Mouse (Mus musculus) erythroblast, embryonic 14.5 days (primary cell): Measurements from ENCODE around the gene Cep41. TPM values are rescaled to one million over a fixed set of nuclear protein-coding genes. Genes with fewer than 3 reads are reported as not detected.

ENCODE experiments used
- H3K27me3 ChIP-seq: 2 replicates; pipeline ENCODE4 v1.6.1; 2012; ENCODE audit warnings: inconsistent platforms; ENCODE audit not compliant: control insufficient read depth
- H3K36me3 ChIP-seq: 2 replicates; pipeline ENCODE4 v1.6.1; 2012; ENCODE audit warnings: mild to moderate bottlenecking, inconsistent platforms; ENCODE audit not compliant: control insufficient read depth
- H3K4me1 ChIP-seq: 2 replicates; pipeline ENCODE4 v1.6.1; 2012; ENCODE audit warnings: inconsistent platforms; ENCODE audit not compliant: control insufficient read depth
- H3K4me3 ChIP-seq: replicated peaks from 2 replicates; pipeline ENCODE3; 2012; ENCODE audit warnings: moderate library complexity, mild to moderate bottlenecking, inconsistent platforms
- H3K9me3 ChIP-seq: 2 replicates; pipeline ENCODE4 v1.6.1; 2012; ENCODE audit warnings: low read length, inconsistent platforms, mixed read lengths; ENCODE audit not compliant: control insufficient read depth
- GATA1 ChIP-seq: IDR thresholded peaks from 2 replicates; pipeline ENCODE4 v1.6.1; 2012; ENCODE audit warnings: low read length, inconsistent platforms, mixed read lengths
- TAL1 ChIP-seq: IDR thresholded peaks from 3 replicates; pipeline ENCODE4 v1.6.1; 2012; ENCODE audit warnings: low read length, inconsistent platforms, mixed read lengths
- polyA plus RNA-seq: library from polyadenylated mRNA; stranded (reverse); fragments of >175 nt; gene quantifications from 2 replicates; pipeline ENCODE4 v1.2.3, GENCODE M21; 2012

Cep41 gene
- polyA plus RNA-seq, 1 experiment: 1.3 TPM

DNA sequence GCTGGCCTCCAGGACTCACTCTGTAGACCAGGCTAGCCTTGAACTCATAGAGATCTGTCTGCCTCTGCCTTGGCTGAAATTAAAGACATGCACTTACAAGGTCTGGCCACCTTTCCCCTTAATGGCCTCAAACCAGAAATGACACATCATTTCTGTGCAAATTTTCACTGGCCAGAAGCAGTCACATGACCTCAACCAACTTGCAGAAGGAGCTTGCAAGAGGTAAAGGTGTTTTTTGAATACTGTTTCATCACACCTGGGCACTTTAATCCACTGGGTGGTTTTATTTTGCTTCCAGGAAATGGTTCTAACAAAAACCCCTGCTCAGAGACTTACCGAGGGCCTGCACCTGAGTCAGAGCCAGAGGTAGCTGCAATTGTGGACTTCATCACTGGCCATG is 63.6 kb downstream of the Cep41 start:
- Histone ChIP-seq H3K27me3 (no peaks in the 10 kb centered on the region), H3K36me3 (no peaks in the 10 kb centered on the region), H3K4me1 (no peaks in the 10 kb centered on the region), H3K4me3 (no peak overlapping the region), H3K9me3 (no peaks in the 10 kb centered on the region)
- TF ChIP-seq TAL1 (no peak), GATA1 (no peak)

DNA sequence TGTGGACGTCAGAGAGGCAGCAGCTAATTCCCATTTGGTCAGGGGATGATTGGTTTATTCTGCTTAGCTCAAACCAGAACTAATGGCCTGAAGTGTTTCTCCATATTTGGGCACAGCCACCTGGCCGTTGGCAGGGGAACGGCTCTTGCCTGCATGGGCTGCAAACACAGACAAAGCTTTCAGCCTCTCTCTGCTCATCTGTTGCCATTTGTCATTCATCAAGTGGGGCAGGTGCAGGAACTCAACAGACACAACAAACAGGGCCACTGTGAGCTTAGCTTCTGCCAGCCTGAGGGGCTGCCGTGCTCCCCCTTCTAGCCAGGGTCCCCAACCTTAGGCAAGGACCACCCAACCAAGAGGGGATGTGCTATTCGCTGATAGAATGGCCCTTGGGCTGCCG is 65.4 kb downstream of the Cep41 start:
- no peak overlapping the region for H3K4me3 ChIP-seq
- TF ChIP-seq TAL1 (no peak), GATA1 (no peak)
- H3K36me3 ChIP-seq: no peaks in the 10 kb centered on the region
- 0 out of 2 replicates have a peak, but pooled peaks cover under 1% of the 10 kb centered on the region for H3K27me3 ChIP-seq
- no peaks in the 10 kb centered on the region for H3K4me1 ChIP-seq
- no peaks in the 10 kb centered on the region for H3K9me3 ChIP-seq

DNA sequence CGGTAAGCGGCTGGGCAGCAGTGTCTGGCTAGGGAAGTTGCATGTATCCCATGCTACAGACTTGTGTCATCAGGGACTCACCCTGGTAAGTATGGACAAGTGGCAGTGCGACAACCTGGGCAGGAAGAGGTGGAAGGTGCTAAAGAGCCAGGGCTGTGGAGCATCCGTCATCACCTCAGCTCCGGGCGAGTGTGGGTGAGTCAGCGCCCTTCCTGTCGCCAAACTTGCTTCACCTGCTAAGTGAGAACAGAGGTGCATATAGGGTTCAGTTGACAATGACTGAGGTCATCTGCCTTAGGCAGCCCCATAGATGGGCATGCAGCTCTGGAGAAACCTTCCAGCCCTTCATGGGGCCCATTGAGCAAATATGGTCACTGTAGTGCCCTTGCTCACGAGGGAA is 68.8 kb downstream of the Cep41 start:
- no peaks in the 10 kb centered on the region for H3K9me3 ChIP-seq
- H3K27me3 ChIP-seq: peaks cover 9% of the 10 kb centered on the region
- no peaks in the 10 kb centered on the region for H3K36me3 ChIP-seq
- no peak for TF ChIP-seq TAL1
- H3K4me1 ChIP-seq: no peaks in the 10 kb centered on the region
- no peak overlapping the region for H3K4me3 ChIP-seq

DNA sequence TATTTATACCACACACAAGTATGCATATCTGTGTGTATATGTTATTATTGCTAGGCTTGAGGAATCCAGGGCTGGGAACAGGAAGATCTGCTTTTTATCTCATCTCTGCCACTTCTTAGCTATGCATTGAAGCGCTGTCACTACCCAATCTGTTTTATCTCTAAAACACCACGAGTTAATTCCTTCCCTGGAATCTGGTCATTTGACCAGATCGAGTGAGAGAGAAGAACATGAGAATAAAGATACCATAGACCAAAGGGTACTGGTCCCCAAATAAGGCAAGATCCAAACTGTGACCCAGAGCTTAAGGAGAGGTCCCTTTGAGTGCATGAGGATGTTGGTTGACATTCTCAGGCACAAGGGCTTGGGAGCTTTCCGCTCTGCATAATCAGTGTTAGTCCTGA is 71.6 kb downstream of the Cep41 start:
- Histone ChIP-seq H3K36me3 (no peaks in the 10 kb centered on the region), H3K4me3 (no peak overlapping the region), H3K27me3 (peaks cover 35% of the 10 kb centered on the region), H3K4me1 (no peaks in the 10 kb centered on the region), H3K9me3 (no peaks in the 10 kb centered on the region)
- TF ChIP-seq GATA1 (no peak), TAL1 (no peak)

DNA sequence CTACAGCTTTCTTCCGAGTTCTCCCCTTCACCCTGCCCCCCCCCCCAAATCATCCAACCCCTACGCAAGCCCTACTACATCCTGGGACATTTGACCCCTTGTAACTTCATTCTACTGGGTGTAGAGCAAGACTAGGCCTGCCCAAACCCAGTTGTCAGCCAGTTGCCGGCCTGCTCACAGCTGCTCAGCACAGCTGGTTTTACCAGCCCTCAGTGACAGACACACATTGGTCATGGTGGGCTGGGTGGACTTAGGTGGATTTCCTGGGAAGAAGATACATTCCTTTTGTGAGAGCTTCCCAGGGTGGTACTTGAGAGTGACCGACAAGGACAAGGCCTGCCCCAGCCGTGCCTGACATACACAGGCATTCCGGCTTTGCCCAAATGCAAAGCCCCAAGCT is 72.6 kb downstream of the Cep41 start:
- Histone ChIP-seq H3K36me3 (no peaks in the 10 kb centered on the region), H3K4me1 (no peaks in the 10 kb centered on the region), H3K27me3 (peaks cover 44% of the 10 kb centered on the region), H3K4me3 (no peak overlapping the region), H3K9me3 (no peaks in the 10 kb centered on the region)
- no peak for TF ChIP-seq TAL1
- no peak for TF ChIP-seq GATA1

DNA sequence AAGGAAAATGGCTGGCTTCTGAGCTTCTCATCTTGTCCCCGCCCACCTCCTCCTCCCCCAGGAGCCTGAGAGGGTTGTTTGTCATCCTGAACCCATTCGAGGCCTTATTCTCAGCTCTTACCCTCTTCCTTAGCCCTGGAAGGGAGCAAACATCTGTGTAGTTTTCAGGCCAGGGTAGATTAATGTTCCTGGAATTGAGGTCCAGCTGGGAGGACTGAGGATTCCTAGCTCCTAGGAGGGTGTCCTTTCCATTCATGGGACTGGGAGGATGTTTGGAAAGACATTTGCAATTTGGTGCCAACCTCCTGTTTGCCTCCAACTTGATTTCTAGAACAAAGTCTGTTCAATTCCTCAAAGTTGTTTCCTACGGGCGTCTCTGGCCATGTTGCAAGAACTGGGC is 73.0 kb downstream of the Cep41 start:
- Histone ChIP-seq H3K27me3 (peaks cover 48% of the 10 kb centered on the region), H3K36me3 (no peaks in the 10 kb centered on the region), H3K4me3 (no peak overlapping the region), H3K4me1 (no peaks in the 10 kb centered on the region), H3K9me3 (no peaks in the 10 kb centered on the region)
- no peak for TF ChIP-seq TAL1
- no peak for TF ChIP-seq GATA1

- Histone ChIP-seq H3K27me3 (peaks cover 54% of the 10 kb centered on the region), H3K4me1 (no peaks in the 10 kb centered on the region), H3K36me3 (no peaks in the 10 kb centered on the region), H3K9me3 (no peaks in the 10 kb centered on the region), H3K4me3 (no peak overlapping the region)
- TF ChIP-seq GATA1 (no peak), TAL1 (no peak)
Observed at GRCm38 (mm10) chr6:30619606-30620005, 73.9 kb downstream of the Cep41 start.

DNA sequence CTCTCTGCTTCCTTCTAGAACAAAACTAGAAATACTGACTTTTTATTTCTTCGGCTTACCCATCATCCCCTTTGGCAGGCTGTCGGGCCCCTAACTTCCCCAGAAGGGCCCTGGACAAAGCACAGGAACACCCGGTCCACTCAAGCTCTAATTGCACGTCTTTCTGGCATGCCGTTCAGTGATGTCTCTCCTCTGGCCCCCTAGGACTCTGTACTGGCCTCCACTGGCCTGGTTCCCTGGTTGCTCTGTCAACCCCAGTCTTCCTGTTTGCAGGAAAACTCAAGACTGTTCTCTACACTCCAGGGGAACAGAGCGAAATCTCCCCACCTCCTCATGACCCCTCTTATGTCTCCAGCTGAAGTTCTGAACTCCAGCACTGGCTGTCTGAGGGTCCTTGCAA is 74.8 kb downstream of the Cep41 start:
- Histone ChIP-seq H3K36me3 (no peaks in the 10 kb centered on the region), H3K9me3 (no peaks in the 10 kb centered on the region), H3K4me3 (no peak overlapping the region), H3K4me1 (no peaks in the 10 kb centered on the region), H3K27me3 (peaks cover 56% of the 10 kb centered on the region)
- TF ChIP-seq GATA1: no peak
- TF ChIP-seq TAL1: no peak

GRCm38 (mm10) chr6:30617959-30618590 is 75.5 kb downstream of the Cep41 start:
- Histone ChIP-seq H3K36me3 (no peaks in the 10 kb centered on the region), H3K4me3 (no peak overlapping the region), H3K4me1 (no peaks in the 10 kb centered on the region), H3K9me3 (no peaks in the 10 kb centered on the region), H3K27me3 (peaks cover 55% of the 10 kb centered on the region)
- TF ChIP-seq GATA1 (no peak), TAL1 (no peak)
